Mouse (Mus musculus): ENCODE results near the gene Arxes2. TPM values are rescaled to one million over a fixed set of nuclear protein-coding genes. Genes with fewer than 3 reads are reported as not detected.
"Not testable (repeated sequence)": the region's sequence is repeated elsewhere in the genome, so short reads cannot be mapped to it uniquely, and the experiment has no call there.

The Arxes2 gene
- 117 TPM in 2 replicates for polyA plus RNA-seq (2016; fragmentation: Nextera tagmentation; extraction: Ambion mirVana)

DNA sequence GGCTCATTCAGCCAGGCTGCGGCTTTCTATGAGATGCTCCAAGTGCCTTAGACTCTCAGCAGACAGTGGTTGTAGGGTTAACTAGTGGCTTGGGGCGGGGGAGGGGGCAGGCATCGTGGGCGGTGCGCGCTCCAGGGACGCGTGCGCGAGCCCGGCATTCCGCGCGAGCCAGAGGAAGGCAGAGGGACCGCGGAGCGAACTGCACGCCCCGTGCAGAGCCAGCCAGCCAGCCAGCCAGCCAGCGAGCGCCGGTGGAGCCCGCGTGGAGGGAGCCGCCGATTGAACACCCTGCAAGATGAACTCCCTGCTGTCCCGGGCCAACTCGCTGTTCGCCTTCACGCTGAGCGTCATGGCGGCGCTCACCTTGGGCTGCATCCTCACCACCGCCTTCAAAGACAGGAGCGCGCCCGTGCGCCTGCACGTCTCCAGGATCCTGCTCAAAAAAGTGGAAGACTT lies at the start of gene Arxes2:
TSS of gene Arxes2 (plus strand) at position 161 of the 456 bp plus-strand sequence.
- Histone ChIP-seq H3K4me3 (peak within 1 kb of the TSS; percentile 47), H3K27me3 (ENCODE audit: low read depth, poor library complexity, severe bottlenecking) (peaks cover 11% of the 10 kb centered on the region; the same call in 1 of the 2 replicates), H3K27ac (replicated peaks) (peak within 1 kb of the TSS; percentile 78)
- not testable (repeated sequence) for DNase-seq (ENCODE audit: low spot score); H3K4me1 ChIP-seq; H3K9me3 ChIP-seq (replicated peaks); H3K36me3 ChIP-seq
- 13% methylated on average over 25 of the region's 39 CpGs for WGBS

DNA sequence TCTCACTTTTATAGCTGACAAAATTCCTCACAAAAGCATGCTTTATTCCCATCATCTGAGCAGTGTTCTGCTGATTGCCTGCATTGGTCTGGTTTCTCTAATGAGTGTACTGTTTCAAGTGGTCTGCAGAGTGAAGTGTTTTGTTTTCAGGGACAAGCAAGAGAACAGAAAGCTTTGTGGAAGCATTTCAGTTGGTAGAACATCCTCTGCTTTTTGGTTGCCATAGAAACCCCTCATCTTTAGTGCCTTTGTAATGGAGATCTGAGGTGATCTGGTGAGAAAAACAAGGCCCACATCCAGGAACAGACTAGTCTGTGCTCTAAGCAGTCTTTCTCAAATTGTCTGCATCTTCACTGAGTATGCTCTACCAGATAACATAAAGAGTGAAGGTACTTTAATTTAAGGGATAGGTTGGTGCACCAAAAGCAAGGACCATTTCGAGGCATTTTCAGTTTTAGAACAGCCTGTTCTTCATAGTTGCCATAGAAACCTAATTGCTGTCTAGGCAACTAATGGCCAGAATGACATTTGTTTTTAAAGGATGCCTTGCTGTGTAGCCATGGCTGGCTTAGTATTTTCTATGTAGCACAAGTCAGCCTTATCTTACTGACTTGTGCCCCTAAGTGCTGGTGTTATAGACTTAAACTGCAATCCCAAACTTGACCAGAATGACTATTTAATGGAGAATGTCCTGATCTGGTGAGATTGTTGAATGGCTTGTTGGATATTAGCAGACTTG lies 44.8 kb upstream of the Arxes2 start:
- WGBS, result 73% methylated on average over 1 of the region's 1 CpGs

DNA sequence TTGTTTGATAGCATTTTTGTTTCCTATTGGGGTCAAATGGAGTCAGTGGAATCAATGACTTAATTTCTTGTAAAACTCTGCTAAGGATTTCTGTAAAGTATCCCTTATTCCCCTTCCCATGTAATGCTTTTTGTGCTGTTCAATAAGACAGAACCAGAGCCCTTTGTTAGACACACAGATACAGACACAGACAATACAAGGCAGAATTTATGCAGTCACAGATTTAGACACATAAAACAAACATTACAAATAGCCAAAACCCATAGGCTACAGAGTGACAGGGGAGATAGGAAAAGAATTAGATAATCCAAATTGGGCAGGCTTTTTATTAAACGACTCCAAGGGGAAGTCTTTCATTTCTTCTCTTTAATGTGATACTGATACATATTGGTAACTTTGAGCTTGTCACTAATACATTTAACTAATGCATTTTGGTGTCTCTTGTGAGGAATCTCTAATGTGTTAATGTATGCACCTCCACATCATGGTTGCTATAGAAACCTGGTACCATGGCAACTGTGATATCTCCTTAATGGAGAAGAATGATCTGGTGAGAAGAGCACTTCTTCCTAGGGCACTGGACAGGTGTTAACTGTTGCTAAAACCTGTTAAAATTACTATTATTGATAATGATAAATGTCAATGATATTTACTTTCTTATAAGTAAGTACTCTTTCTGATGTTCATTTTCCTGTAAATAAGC lies 36.5 kb upstream of the Arxes2 start:
- DNase-seq (ENCODE audit: low spot score), result no peak
- Histone ChIP-seq H3K4me1 (no peaks in the 10 kb centered on the region), H3K27ac (replicated peaks) (no peak overlapping the region), H3K9me3 (replicated peaks) (no peaks in the 10 kb centered on the region), H3K36me3 (no peaks in the 10 kb centered on the region), H3K4me3 (no peak overlapping the region), H3K27me3 (ENCODE audit: low read depth, poor library complexity, severe bottlenecking) (peaks cover 4% of the 10 kb centered on the region; the same call in 1 of the 2 replicates)
- WGBS, result 82% methylated on average over 1 of the region's 1 CpGs

More for the DNA sequence above, 44.8 kb upstream of the Arxes2 start:
- no peak for DNase-seq (ENCODE audit: low spot score)
- Histone ChIP-seq H3K27ac (replicated peaks) (no peak overlapping the region), H3K9me3 (replicated peaks) (0 out of 2 replicates have a peak, but pooled peaks cover 3% of the 10 kb centered on the region), H3K4me3 (no peak overlapping the region), H3K36me3 (no peaks in the 10 kb centered on the region), H3K4me1 (0 out of 2 replicates have a peak, but pooled peaks cover 6% of the 10 kb centered on the region), H3K27me3 (ENCODE audit: low read depth, poor library complexity, severe bottlenecking) (peaks cover 5% of the 10 kb centered on the region; the same call in 1 of the 2 replicates)

DNA sequence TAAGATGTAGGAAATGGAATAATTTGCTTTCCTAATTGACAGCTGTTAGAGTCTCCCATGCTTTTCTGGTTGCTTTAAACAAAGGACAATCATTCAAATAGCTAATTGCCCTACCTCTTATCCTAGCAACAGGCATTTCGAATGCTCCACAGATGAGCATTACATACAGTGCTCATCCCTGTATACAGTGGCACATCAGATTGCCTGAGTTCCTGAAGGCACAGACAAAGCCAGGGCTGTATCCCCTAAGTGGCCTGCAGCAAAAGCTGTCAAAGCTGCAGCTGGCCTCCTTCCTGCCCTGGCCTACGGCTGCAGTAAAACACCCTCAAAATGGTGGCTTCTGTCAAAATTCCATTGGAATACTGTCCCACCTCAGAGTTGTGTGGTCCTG lies 35.9 kb upstream of the Arxes2 start:
- 85% methylated on average over 2 of the region's 2 CpGs for WGBS

DNA sequence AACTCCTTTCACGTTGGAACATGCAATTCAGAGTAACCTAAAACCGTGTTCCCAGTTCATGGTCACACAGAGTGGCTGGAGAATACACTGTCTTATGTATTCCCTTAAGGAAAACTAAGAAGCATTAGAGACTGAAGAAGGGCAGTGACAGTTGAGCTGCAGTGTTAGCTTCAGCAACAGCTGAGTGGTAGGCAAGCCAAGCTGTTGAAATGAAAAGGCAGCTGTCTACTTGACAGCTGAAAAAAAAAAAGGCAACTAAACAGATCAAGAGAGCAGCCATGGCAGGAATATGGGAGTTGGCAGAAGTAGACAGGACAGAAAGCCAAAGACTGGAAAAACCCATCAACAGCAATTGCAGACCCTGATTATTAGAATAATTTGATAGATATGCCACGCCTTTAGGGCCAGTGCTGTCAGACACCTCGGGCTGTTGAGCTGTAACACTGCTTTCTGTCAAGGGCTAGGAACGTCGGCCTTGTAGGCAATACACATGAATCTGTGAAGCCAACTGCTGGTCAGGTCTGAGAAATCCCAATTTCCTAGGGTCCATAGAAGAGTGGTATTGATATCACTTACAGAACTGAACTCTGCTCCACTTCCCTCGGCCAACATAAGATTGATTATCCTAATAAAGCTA lies 34.9 kb upstream of the Arxes2 start:
- 86% methylated on average over 7 of the region's 7 CpGs for WGBS

More for the DNA sequence above, 35.9 kb upstream of the Arxes2 start:
- no peaks in the 10 kb centered on the region for H3K9me3 ChIP-seq (replicated peaks)
- DNase-seq (ENCODE audit: low spot score), result no peak
- peaks cover 2% of the 10 kb centered on the region for H3K4me1 ChIP-seq
- peaks cover 4% of the 10 kb centered on the region; the same call in 1 of the 2 replicates for H3K27me3 ChIP-seq (ENCODE audit: low read depth, poor library complexity, severe bottlenecking)
- H3K36me3 ChIP-seq, result no peaks in the 10 kb centered on the region
- no peak overlapping the region; the same call in 1 of the 2 replicates for H3K27ac ChIP-seq (replicated peaks)
- no peak overlapping the region for H3K4me3 ChIP-seq

DNA sequence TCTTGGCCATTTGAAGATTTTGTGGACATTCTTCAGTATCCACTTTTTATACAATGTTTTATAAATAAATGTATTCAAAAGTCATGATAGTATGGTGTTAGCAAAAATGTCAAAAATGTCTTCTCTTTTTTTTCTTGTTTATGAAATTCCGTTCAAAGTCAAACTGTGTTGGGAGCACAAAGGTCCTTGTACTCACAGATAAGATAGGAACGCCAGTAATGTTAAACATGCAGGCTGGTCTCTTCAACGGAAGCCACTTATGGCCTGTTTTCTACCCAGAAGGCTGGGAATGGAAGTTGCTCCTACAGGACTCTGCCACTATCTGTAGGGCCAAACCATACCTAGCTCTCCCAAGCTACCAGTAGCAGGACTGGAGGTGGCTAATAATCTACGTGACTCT lies 34.1 kb upstream of the Arxes2 start:
- peaks cover 4% of the 10 kb centered on the region; the same call in 1 of the 2 replicates for H3K27me3 ChIP-seq (ENCODE audit: low read depth, poor library complexity, severe bottlenecking)
- H3K4me1 ChIP-seq, result peaks cover 10% of the 10 kb centered on the region
- H3K36me3 ChIP-seq, result no peaks in the 10 kb centered on the region
- H3K9me3 ChIP-seq (replicated peaks), result no peaks in the 10 kb centered on the region
- no peak for DNase-seq (ENCODE audit: low spot score)
- WGBS, result 88% methylated on average over 4 of the region's 4 CpGs
- no peak overlapping the region for H3K27ac ChIP-seq (replicated peaks)
- H3K4me3 ChIP-seq, result no peak overlapping the region

More for the DNA sequence above, 34.9 kb upstream of the Arxes2 start:
- Histone ChIP-seq H3K36me3 (no peaks in the 10 kb centered on the region), H3K27me3 (ENCODE audit: low read depth, poor library complexity, severe bottlenecking) (peaks cover 4% of the 10 kb centered on the region; the same call in 1 of the 2 replicates), H3K4me1 (peaks cover 10% of the 10 kb centered on the region), H3K9me3 (replicated peaks) (no peaks in the 10 kb centered on the region), H3K4me3 (no peak overlapping the region), H3K27ac (replicated peaks) (no peak overlapping the region)
- DNase-seq (ENCODE audit: low spot score), result no peak

DNA sequence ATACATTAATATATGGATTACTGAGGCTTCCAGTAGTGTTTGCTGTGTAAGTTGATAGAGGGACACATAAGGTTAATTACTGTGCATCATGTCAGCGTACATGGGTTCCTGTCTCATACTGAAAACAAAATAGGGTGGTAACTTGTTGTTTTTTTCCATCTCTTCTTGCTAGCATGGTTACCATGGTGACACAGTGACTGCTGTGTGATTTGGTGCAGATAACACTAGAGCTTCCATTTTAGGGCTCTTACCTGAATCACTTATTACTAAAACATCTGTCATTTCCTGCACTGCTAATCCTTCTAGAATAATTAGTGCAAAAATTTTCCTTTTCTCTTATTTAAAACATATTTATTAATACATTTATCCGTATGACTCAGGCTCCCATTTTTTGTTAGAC lies 31.3 kb upstream of the Arxes2 start:
- H3K9me3 ChIP-seq (replicated peaks), result no peaks in the 10 kb centered on the region
- H3K4me1 ChIP-seq, result peaks cover 10% of the 10 kb centered on the region
- H3K27ac ChIP-seq (replicated peaks), result no peak overlapping the region
- 69% methylated on average over 2 of the region's 2 CpGs for WGBS
- H3K4me3 ChIP-seq, result no peak overlapping the region
- no peaks in the 10 kb centered on the region for H3K36me3 ChIP-seq
- no peak for DNase-seq (ENCODE audit: low spot score)
- peaks cover 4% of the 10 kb centered on the region; the same call in 1 of the 2 replicates for H3K27me3 ChIP-seq (ENCODE audit: low read depth, poor library complexity, severe bottlenecking)

DNA sequence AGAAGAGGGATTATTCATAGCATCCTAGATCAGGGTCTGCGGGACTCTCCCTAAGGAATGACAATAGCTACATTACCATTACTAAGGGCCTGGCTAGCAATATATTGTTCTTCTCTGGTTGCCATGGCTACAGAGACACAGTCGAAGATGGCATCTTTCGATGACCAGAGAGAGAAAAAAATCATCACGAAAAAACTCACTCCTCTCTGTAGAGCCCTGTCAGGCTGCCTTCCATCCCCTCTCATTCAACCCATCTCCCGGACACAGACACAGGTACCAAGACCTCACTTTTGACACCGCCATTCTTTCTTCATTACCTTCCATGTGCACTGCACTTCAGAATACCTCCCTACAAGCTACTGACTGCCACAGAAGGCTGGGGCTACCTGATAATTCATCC lies 30.5 kb upstream of the Arxes2 start:
- H3K9me3 ChIP-seq (replicated peaks), result no peaks in the 10 kb centered on the region
- H3K27me3 ChIP-seq (ENCODE audit: low read depth, poor library complexity, severe bottlenecking), result no peaks in the 10 kb centered on the region; the same call in 1 of the 2 replicates
- WGBS, result 34% methylated on average over 6 of the region's 6 CpGs
- H3K27ac ChIP-seq (replicated peaks), result no peak overlapping the region
- DNase-seq (ENCODE audit: low spot score), result no peak
- peaks cover 10% of the 10 kb centered on the region for H3K4me1 ChIP-seq
- no peak overlapping the region for H3K4me3 ChIP-seq
- H3K36me3 ChIP-seq, result no peaks in the 10 kb centered on the region

DNA sequence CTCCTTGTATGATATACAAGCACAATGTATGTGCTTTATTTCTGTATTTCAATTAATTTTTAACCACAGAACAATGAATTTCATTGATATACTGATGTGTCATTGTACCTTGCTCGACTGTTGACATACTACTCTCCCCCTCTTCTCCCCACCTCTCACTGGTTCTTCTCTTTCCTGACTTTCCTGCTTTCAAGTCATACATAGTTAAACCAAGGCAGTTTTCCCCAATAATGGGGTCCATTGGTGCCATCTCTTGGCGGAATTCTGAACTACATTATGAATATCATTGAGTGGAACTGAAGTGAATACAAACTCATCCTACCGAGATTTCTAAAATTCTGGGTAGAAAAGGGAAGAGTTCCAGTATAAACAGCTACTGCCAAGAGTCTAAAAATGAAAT lies 30.0 kb upstream of the Arxes2 start:
- no peak overlapping the region for H3K4me3 ChIP-seq
- no peaks in the 10 kb centered on the region for H3K36me3 ChIP-seq
- no peak for DNase-seq (ENCODE audit: low spot score)
- no peak overlapping the region for H3K27ac ChIP-seq (replicated peaks)
- H3K27me3 ChIP-seq (ENCODE audit: low read depth, poor library complexity, severe bottlenecking), result no peaks in the 10 kb centered on the region
- WGBS, result 22% methylated on average over 3 of the region's 3 CpGs
- H3K9me3 ChIP-seq (replicated peaks), result no peaks in the 10 kb centered on the region
- peaks cover 10% of the 10 kb centered on the region for H3K4me1 ChIP-seq

DNA sequence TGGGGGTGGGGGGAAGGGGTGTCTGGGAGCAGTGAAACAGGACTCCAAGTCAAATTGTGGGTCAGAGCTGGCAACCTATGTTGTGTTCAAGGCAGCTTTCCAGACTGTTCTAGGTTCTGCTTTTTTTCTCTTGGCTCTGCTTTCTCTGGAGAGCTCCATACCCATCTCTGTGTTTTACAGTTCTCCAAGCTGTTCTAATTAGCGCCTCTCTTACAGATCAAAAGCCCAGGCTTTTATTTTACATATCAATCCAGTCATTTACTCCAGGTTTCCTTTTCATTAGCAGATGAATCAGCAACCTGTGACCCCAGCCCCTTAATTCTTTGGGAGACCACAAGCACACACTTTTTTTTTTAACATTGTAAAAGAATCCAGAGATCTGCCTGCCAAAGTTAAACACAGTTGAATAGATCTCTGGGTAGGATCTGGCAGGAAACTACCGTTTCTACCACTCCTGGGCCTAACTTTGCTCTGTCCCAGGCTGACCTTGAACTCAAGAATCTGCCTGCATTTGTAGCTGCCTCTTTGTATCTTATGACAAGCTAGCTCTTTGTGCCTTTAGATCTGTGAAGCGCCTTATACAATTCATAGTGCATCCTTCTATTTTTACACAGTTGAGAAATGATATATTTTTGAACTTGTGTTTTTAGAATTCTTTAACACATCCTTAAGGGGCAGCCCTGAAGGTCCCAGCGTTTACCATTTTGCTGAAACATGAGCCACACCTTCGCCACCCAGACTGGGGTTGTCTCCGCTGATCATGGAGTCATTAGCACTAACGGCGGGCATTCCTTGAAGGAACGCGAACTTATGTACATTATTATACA lies 19.8 kb upstream of the Arxes2 start:
- WGBS, result 73% methylated on average over 10 of the region's 10 CpGs
- H3K4me3 ChIP-seq, result no peak overlapping the region
- no peak for DNase-seq (ENCODE audit: low spot score)
- no peaks in the 10 kb centered on the region for H3K4me1 ChIP-seq
- H3K27me3 ChIP-seq (ENCODE audit: low read depth, poor library complexity, severe bottlenecking), result no peaks in the 10 kb centered on the region
- H3K27ac ChIP-seq (replicated peaks), result no peak overlapping the region
- H3K36me3 ChIP-seq, result no peaks in the 10 kb centered on the region; the same call in 1 of the 2 replicates
- H3K9me3 ChIP-seq (replicated peaks), result peaks cover 6% of the 10 kb centered on the region; the same call in 1 of the 2 replicates

DNA sequence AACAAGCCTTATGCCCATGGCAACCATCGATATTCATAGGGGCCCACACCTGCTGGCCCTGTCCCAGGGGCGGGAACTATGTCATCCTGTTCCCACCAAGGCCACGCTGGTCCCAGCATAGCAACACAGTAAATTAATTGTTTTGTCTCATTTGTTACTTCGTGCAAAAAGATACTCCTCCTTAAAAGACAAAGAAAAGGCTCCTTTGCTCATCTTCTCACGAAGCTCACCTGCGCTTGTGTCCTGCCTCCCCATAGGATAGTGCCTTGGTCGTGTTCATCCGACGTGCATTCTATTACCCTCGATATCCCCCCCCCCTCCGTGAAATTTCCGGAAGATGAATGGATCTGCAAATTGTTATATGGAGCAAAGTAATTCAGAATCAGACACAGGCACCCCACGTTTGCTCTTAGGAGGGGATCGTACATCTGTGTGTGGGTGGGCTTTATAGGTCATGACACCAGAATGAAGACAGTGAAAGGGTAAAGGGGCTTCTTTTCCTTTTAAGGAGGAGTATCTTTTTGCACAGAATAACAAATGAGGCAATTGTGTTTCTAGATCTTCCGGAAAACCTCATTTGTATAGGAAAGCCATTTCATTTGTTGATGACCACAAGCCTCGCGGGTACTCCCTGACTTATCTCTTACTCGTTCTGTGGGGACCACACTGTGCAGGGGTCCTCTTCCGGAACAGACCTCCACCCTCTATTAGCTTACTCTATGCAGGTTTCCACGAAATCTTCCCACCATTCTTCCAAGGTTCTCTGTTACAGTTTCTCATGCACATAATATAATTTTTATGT lies 19.0 kb upstream of the Arxes2 start:
- H3K9me3 ChIP-seq (replicated peaks), result peaks cover 6% of the 10 kb centered on the region; the same call in 1 of the 2 replicates
- WGBS, result 63% methylated on average over 20 of the region's 20 CpGs
- no peak overlapping the region for H3K27ac ChIP-seq (replicated peaks)
- no peak for DNase-seq (ENCODE audit: low spot score)
- no peaks in the 10 kb centered on the region for H3K27me3 ChIP-seq (ENCODE audit: low read depth, poor library complexity, severe bottlenecking)
- H3K4me3 ChIP-seq, result no peak overlapping the region
- H3K4me1 ChIP-seq, result no peaks in the 10 kb centered on the region
- H3K36me3 ChIP-seq, result no peaks in the 10 kb centered on the region; the same call in 1 of the 2 replicates

Data from midbrain, embryonic 10.5 days (tissue).